Mouse (Mus musculus): ENCODE data around the gene 4930438A08Rik. TPM values are rescaled to one million over a fixed set of nuclear protein-coding genes. Genes with fewer than 3 reads are reported as not detected.
"Not testable (repeated sequence)": the region's sequence is repeated elsewhere in the genome, so short reads cannot be mapped to it uniquely, and the experiment has no call there.

The 4930438A08Rik gene
- total RNA-seq (2021): not detected
- long read RNA-seq, experiment 1: 0 reads
- long read RNA-seq, experiment 2: 0 reads

GRCm38 (mm10) chr11:58274572-58274971 lies at the start of gene 4930438A08Rik:
Gene 4930438A08Rik, plus strand, starts transcription at chr11:58274799.
- intact Hi-C loops (cut with DNase I; ENCODE audit: low total_unique reads): no loop called here
- no peak for DNase-seq

GRCm38 (mm10) chr11:58224872-58225271 lies 49.7 kb upstream of the 4930438A08Rik start:
- DNase-seq: not testable (repeated sequence)
- intact Hi-C loops (cut with DNase I; ENCODE audit: low total_unique reads): loop anchor here (2.0 kb wide), 1 partner anchor 44 kb away; no protein-coding TSS in a partner anchor

GRCm38 (mm10) chr11:58225655-58226054 lies 48.9 kb upstream of the 4930438A08Rik start:
- DNase-seq: peak; percentile 66
- intact Hi-C loops (cut with DNase I; ENCODE audit: low total_unique reads): loop anchor here (2.0 kb wide), 1 partner anchor 45 kb away; no protein-coding TSS in a partner anchor

- no peak for DNase-seq
- intact Hi-C loops (cut with DNase I; ENCODE audit: low total_unique reads): no loop called here
Measured at GRCm38 (mm10) chr11:58226425-58226824, 48.2 kb upstream of the 4930438A08Rik start.

GRCm38 (mm10) chr11:58228021-58228420 lies 46.6 kb upstream of the 4930438A08Rik start:
- intact Hi-C loops (cut with DNase I; ENCODE audit: low total_unique reads); DNase-seq: not testable (repeated sequence)

GRCm38 (mm10) chr11:58230396-58230910 lies 44.1 kb upstream of the 4930438A08Rik start:
- no peak for DNase-seq
- intact Hi-C loops (cut with DNase I; ENCODE audit: low total_unique reads): no loop called here

GRCm38 (mm10) chr11:58231156-58231555 lies 43.4 kb upstream of the 4930438A08Rik start:
- no peak for DNase-seq
- intact Hi-C loops (cut with DNase I; ENCODE audit: low total_unique reads): no loop called here

- DNase-seq; intact Hi-C loops (cut with DNase I; ENCODE audit: low total_unique reads): not testable (repeated sequence)
Measured at GRCm38 (mm10) chr11:58234551-58234950, 40.0 kb upstream of the 4930438A08Rik start.

- intact Hi-C loops (cut with DNase I; ENCODE audit: low total_unique reads): no loop called here
- DNase-seq: no peak
Measured at GRCm38 (mm10) chr11:58235152-58235551, 39.4 kb upstream of the 4930438A08Rik start.

- intact Hi-C loops (cut with DNase I; ENCODE audit: low total_unique reads): no loop called here
- DNase-seq: peak; percentile 20
Measured at GRCm38 (mm10) chr11:58238840-58239791, 35.5 kb upstream of the 4930438A08Rik start.

- DNase-seq: peak; percentile 43
- intact Hi-C loops (cut with DNase I; ENCODE audit: low total_unique reads): no loop called here
Measured at GRCm38 (mm10) chr11:58247294-58247693, 27.3 kb upstream of the 4930438A08Rik start.

- intact Hi-C loops (cut with DNase I; ENCODE audit: low total_unique reads): no loop called here
- DNase-seq: no peak
Measured at GRCm38 (mm10) chr11:58249203-58249981, 25.2 kb upstream of the 4930438A08Rik start.

- DNase-seq: no peak
- intact Hi-C loops (cut with DNase I; ENCODE audit: low total_unique reads): no loop called here
Measured at GRCm38 (mm10) chr11:58250550-58250949, 24.0 kb upstream of the 4930438A08Rik start.

GRCm38 (mm10) chr11:58254411-58254810 lies 20.2 kb upstream of the 4930438A08Rik start:
- intact Hi-C loops (cut with DNase I; ENCODE audit: low total_unique reads): no loop called here
- no peak for DNase-seq

- DNase-seq: no peak
- intact Hi-C loops (cut with DNase I; ENCODE audit: low total_unique reads): no loop called here
Measured at GRCm38 (mm10) chr11:58257816-58258215, 16.8 kb upstream of the 4930438A08Rik start.

GRCm38 (mm10) chr11:58260156-58260555 lies 14.4 kb upstream of the 4930438A08Rik start:
- intact Hi-C loops (cut with DNase I; ENCODE audit: low total_unique reads): no loop called here
- no peak for DNase-seq

- intact Hi-C loops (cut with DNase I; ENCODE audit: low total_unique reads): no loop called here
- DNase-seq: no peak
Measured at GRCm38 (mm10) chr11:58261826-58262225, 12.8 kb upstream of the 4930438A08Rik start.

- intact Hi-C loops (cut with DNase I; ENCODE audit: low total_unique reads): no loop called here
- no peak for DNase-seq
Measured at GRCm38 (mm10) chr11:58262336-58262735, 12.3 kb upstream of the 4930438A08Rik start.

GRCm38 (mm10) chr11:58263516-58263915 lies 11.1 kb upstream of the 4930438A08Rik start:
- intact Hi-C loops (cut with DNase I; ENCODE audit: low total_unique reads): no loop called here
- no peak for DNase-seq

- intact Hi-C loops (cut with DNase I; ENCODE audit: low total_unique reads): no loop called here
- no peak for DNase-seq
Measured at GRCm38 (mm10) chr11:58264546-58264945, 10.1 kb upstream of the 4930438A08Rik start.

Measured in gastrocnemius, postnatal 14 days (tissue).